Mouse (Mus musculus): ENCODE data around the gene Grik2. TPM values are rescaled to one million over a fixed set of nuclear protein-coding genes. Genes with fewer than 3 reads are reported as not detected.
"Not testable (repeated sequence)": the region's sequence is repeated elsewhere in the genome, so short reads cannot be mapped to it uniquely, and the experiment has no call there.

Gene Grik2
- polyA plus RNA-seq, 1 experiment from 2014 or later, result 32.2 TPM

DNA sequence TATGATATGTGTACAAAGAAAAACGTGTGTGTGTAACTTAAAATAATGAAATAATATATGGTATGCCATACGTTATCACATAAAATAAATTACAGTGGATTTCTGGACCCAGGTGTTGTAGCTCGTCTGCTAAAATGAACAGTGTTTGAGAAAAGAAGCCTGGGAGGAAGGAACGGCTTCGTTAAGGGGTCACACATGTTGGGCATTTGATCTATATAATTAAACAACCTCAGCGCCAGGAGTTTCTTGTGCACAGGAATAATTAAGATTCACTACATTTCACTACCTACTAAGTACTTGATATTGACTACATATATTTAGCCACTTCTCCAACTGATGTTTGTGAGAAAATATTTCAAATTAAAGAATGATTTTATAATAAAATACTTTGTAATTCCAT, 551.2 kb downstream of the Grik2 start:
- H3K9ac ChIP-seq, H3K27ac ChIP-seq: not testable (repeated sequence)
- WGBS, result 34% methylated on average over 6 of the region's 6 CpGs

DNA sequence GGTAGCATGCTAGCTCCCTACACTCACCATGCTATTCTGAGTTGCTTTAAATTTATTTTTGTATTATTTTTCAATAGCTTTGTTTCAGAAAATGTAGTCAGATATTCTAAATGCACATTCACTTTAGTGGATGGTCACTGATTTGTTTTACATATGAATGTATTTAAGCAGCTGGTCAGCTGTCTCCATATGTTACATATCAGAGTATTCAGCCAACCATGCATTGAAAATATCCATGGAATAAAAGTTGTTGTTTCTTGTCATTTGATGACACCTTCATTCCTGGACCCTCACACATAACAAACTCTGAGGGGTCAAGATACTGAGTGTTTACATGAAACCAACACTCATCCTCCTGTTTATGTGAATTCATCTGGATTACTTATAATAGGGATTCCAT, 551.7 kb downstream of the Grik2 start:
- not testable (repeated sequence) for H3K36me3 ChIP-seq; H3K9me3 ChIP-seq; H3K4me2 ChIP-seq; H3K9ac ChIP-seq; H3K4me3 ChIP-seq; H3K27me3 ChIP-seq; H3K27ac ChIP-seq; ATAC-seq (ENCODE audit: low FRiP score); H3K4me1 ChIP-seq (replicated peaks)

More for the DNA sequence above, 551.2 kb downstream of the Grik2 start:
- H3K9me3 ChIP-seq; ATAC-seq (ENCODE audit: low FRiP score); H3K27me3 ChIP-seq; H3K4me2 ChIP-seq; H3K36me3 ChIP-seq; H3K4me1 ChIP-seq (replicated peaks); H3K4me3 ChIP-seq: not testable (repeated sequence)

DNA sequence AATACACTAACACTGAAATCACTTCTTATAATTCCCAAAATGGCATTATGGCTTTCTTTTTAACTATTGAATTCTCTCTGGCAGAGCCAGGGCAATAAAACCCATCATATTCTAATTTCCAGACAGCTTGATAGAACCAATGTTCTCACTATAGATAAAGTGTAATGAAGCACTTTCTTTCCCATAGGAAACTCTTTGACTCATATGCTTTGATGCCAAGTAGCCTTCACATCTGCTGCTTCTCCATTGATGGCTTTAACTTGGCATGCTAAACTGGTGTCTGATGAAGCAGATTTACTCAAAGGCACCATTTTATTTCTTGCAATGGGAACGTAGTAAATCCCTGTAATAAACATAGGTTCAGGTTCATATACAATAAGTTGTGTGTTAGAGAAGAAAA, 568.5 kb downstream of the Grik2 start:
- no peak overlapping the region for H3K27ac ChIP-seq
- H3K27me3 ChIP-seq, result no peaks in the 10 kb centered on the region
- 59% methylated on average over 1 of the region's 1 CpGs for WGBS
- no peak overlapping the region for H3K9ac ChIP-seq
- no peak overlapping the region for H3K4me3 ChIP-seq
- H3K36me3 ChIP-seq, result no peaks in the 10 kb centered on the region
- H3K4me1 ChIP-seq (replicated peaks), result no peaks in the 10 kb centered on the region
- no peaks in the 10 kb centered on the region for H3K9me3 ChIP-seq
- 0 out of 2 replicates have a peak, but pooled peaks have one; percentile 43 for ATAC-seq (ENCODE audit: low FRiP score)
- H3K4me2 ChIP-seq, result no peak overlapping the region

DNA sequence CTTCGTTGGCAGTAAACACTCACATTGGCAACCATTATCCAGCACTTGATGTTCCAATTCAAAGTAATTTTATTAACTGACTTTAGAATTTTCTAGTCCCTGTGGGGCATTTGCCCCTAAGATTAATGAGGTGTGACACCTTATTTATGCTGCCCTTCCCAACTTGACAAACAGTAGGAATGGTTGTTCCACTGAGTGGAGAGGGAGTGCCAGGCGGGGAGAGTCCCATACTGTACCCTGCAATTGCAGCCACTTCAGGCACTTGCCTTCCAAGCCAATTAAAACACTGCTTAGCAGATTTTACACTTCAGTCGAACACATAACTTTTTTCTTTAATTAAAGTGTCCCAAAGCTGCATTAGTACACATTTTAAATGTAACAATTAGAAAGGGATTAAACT, 568.9 kb downstream of the Grik2 start:
- H3K4me2 ChIP-seq, result no peak overlapping the region
- H3K36me3 ChIP-seq, result no peaks in the 10 kb centered on the region
- no peaks in the 10 kb centered on the region for H3K27me3 ChIP-seq
- no peaks in the 10 kb centered on the region for H3K4me1 ChIP-seq (replicated peaks)
- no peaks in the 10 kb centered on the region for H3K9me3 ChIP-seq
- H3K9ac ChIP-seq, result no peak overlapping the region
- no peak overlapping the region for H3K4me3 ChIP-seq
- 49% methylated on average over 3 of the region's 3 CpGs for WGBS
- H3K27ac ChIP-seq, result no peak overlapping the region
- ATAC-seq (ENCODE audit: low FRiP score), result peak; percentile 74

DNA sequence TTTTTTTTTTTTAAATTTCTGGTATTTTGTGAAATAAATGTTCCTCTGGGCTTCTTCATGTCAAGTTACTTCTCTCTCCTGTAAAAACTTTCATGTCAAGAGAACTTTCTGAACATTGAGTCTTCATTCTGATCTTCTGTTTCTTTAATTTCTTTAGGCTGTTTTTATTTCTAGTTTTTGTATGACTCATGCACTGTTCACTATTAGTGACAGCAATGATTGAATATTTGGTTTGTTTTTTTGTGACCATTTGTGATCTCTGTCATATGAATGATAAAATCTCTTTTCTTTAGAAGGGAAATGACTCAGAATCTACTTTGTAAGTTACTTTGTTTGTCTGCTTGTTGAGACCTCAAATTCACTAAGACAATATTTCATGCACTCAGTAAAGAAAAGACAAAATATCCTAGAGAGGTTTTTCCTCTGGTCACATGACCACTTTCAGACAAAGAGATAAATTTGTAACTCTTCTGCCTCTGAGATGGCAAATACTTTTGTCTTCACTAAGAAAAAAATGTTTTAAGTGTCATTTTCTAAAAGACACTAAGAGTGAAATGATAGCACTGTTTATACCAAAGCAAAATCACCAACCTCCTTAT, 596.7 kb downstream of the Grik2 start:
- no peak overlapping the region for H3K4me2 ChIP-seq
- H3K9me3 ChIP-seq, result no peaks in the 10 kb centered on the region
- no peaks in the 10 kb centered on the region for H3K36me3 ChIP-seq
- H3K27me3 ChIP-seq, result no peaks in the 10 kb centered on the region
- no peak overlapping the region for H3K9ac ChIP-seq
- H3K4me1 ChIP-seq (replicated peaks), result no peaks in the 10 kb centered on the region
- no peak overlapping the region for H3K4me3 ChIP-seq
- no peak overlapping the region for H3K27ac ChIP-seq
- no peak for ATAC-seq (ENCODE audit: low FRiP score)

DNA sequence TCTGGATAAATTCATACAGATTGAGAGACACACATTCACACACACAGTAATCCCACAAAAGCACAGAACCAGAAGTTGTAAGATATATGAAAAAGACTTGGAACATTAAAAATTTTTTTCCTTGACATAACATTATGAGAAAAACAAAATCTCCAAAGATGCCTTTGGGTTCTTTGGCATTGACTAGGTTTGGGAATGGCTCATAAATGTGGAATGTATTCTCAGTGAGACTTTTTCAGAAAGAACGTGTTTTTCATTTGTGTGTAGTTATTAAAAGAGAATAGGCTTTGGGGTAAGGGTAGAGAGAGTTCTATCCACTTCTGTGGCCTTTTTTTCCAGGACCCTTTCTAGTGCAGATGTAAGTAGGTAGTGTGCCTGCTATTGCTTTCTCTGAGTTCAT, 597.3 kb downstream of the Grik2 start:
- H3K27ac ChIP-seq, result no peak overlapping the region
- ATAC-seq (ENCODE audit: low FRiP score), result no peak
- H3K4me3 ChIP-seq, result no peak overlapping the region
- H3K9me3 ChIP-seq, result no peaks in the 10 kb centered on the region
- no peaks in the 10 kb centered on the region for H3K27me3 ChIP-seq
- H3K4me1 ChIP-seq (replicated peaks), result no peaks in the 10 kb centered on the region
- H3K9ac ChIP-seq, result no peak overlapping the region
- no peak overlapping the region for H3K4me2 ChIP-seq
- H3K36me3 ChIP-seq, result no peaks in the 10 kb centered on the region
- WGBS, result 82% methylated on average over 1 of the region's 1 CpGs

DNA sequence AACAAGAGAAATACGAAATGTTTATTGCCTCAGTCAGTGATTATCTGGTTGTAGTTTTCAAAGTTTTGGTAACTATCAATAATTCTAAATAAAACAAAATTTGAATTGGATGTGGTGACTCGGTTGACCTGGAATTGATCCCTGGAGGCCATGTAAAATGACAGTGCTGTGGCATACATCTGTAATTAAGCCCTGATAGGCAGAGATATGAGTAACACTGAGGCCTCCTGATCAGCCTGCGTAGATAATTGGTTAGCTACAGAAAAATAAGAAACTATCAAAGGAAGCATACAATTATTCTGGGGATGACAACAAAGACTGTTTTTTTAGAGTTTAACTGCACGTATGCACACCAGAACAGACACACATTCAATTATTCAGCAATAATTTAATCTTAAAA, 634.4 kb downstream of the Grik2 start:
- H3K4me3 ChIP-seq, result no peak overlapping the region
- WGBS, result 57% methylated on average over 4 of the region's 4 CpGs
- H3K27me3 ChIP-seq, result no peaks in the 10 kb centered on the region
- H3K4me1 ChIP-seq (replicated peaks), result no peaks in the 10 kb centered on the region
- no peak overlapping the region for H3K4me2 ChIP-seq
- H3K9ac ChIP-seq, result no peak overlapping the region
- H3K9me3 ChIP-seq, result no peaks in the 10 kb centered on the region
- no peak overlapping the region for H3K27ac ChIP-seq
- ATAC-seq (ENCODE audit: low FRiP score), result no peak
- no peaks in the 10 kb centered on the region for H3K36me3 ChIP-seq

DNA sequence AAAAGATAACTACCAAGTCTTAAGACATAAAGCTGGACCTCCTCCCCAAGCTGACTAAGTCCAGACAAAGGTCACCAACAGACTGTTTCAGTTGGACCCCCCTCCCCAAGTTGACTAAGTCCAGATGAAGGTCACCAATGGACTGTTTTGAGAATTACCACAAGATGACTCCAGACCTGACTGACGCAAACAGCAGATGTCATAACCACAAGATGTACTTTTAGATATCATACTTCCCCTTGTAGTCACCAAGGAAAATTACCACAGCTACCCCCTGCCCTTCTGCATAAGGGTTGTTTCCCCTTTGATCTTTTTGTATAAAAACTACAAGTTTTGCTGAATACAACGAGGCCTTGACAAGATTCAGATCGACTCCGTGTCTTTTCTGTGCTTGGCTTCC, 637.1 kb downstream of the Grik2 start:
- not testable (repeated sequence) for H3K27ac ChIP-seq; H3K4me3 ChIP-seq; H3K9me3 ChIP-seq; ATAC-seq (ENCODE audit: low FRiP score); H3K4me2 ChIP-seq; H3K36me3 ChIP-seq; H3K4me1 ChIP-seq (replicated peaks); H3K9ac ChIP-seq; H3K27me3 ChIP-seq
- WGBS, result 90% methylated on average over 4 of the region's 4 CpGs

DNA sequence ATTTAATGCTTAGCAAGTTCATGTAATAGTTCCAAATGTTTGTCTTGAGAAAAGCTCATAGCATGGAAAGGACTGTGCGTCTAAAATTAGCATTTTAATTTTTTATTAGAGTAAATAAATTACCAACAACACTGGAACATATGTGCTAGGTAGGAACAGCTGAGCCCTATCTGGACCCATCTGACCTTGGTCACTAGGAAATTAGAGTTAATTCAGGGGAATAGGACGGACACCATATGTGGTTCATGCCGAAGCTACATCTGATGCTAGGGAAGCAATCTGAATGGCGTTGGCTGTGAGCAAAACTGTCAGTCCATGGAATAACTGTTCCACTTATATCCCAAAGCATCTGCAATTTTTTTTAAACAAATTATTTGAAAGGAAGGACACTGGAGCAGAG, 638.9 kb downstream of the Grik2 start:
- ATAC-seq (ENCODE audit: low FRiP score), result 0 out of 2 replicates have a peak, but pooled peaks have one; percentile 71
- no peak overlapping the region for H3K9ac ChIP-seq
- H3K4me2 ChIP-seq, result no peak overlapping the region
- no peak overlapping the region for H3K4me3 ChIP-seq
- no peak overlapping the region for H3K27ac ChIP-seq
- WGBS, result 36% methylated on average over 4 of the region's 4 CpGs
- no peaks in the 10 kb centered on the region for H3K9me3 ChIP-seq
- H3K27me3 ChIP-seq, result no peaks in the 10 kb centered on the region
- H3K4me1 ChIP-seq (replicated peaks), result no peaks in the 10 kb centered on the region
- H3K36me3 ChIP-seq, result no peaks in the 10 kb centered on the region

DNA sequence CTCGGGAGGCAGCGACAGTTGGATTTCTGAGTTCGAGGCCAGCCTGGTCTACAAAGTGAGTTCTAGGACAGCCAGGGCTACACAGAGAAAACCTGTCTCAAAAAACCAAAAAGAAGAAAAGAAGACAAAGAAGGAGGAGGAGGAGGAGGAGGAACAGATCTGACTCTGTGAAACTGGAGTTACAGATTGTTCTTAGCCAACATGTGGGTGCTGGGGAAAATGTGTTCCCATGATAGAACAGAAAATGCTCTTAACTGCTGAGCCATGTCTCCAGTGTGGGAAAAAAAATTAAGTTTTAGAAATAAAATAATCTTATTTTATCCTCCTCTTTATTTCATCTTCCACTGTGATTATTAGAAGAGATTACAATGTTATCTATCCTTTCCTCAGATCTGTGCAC, 645.9 kb downstream of the Grik2 start:
- H3K36me3 ChIP-seq, result no peaks in the 10 kb centered on the region
- H3K9ac ChIP-seq, result no peak overlapping the region
- WGBS, result 96% methylated on average over 3 of the region's 3 CpGs
- no peaks in the 10 kb centered on the region for H3K9me3 ChIP-seq
- H3K4me2 ChIP-seq, result no peak overlapping the region
- no peaks in the 10 kb centered on the region for H3K4me1 ChIP-seq (replicated peaks)
- H3K27ac ChIP-seq, result no peak overlapping the region
- no peaks in the 10 kb centered on the region for H3K27me3 ChIP-seq
- no peak overlapping the region for H3K4me3 ChIP-seq
- ATAC-seq (ENCODE audit: low FRiP score), result no peak

DNA sequence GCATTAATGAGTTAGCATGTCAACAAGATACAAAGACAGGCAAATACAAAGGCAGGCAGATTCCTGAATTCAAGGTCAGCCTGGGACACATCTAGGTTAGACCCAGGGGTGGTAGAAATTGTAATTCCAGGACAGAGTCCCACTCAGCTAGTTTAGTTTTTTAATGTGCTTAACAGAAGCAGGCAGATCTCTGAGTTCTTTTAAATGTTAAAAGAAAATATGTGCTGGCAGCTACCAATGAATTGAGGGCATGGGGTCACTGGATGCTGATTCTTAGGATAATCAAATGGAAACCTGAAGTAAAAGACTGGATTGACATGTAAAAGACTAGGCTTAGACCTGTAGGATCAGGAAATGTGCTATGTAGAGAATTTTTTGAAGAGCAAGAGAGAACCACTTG, 651.8 kb downstream of the Grik2 start:
- no peak overlapping the region for H3K9ac ChIP-seq
- no peaks in the 10 kb centered on the region for H3K27me3 ChIP-seq
- ATAC-seq (ENCODE audit: low FRiP score), result no peak
- H3K4me3 ChIP-seq, result no peak overlapping the region
- H3K4me1 ChIP-seq (replicated peaks), result no peaks in the 10 kb centered on the region
- no peak overlapping the region for H3K27ac ChIP-seq
- H3K4me2 ChIP-seq, result no peak overlapping the region
- no peaks in the 10 kb centered on the region for H3K36me3 ChIP-seq
- H3K9me3 ChIP-seq, result no peaks in the 10 kb centered on the region

DNA sequence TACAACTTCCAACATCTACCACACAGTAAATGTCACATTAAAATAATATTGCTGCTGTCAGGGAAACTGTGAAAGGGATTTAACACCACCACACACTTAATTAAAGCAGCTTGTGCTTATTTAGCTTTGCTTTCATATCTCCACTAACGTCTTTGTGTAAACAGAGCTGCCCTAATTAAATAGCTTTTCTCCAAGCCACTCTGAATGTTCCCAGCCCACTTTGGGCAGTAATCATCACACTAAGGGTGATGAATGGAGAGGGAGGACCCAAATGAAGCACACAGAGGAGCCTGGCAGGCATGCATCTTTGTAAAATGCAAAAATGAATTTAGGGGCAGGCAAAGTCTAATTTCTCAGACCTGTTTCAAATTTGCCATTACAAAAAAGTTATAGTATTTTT, 657.3 kb downstream of the Grik2 start:
- no peak overlapping the region for H3K4me3 ChIP-seq
- no peaks in the 10 kb centered on the region for H3K4me1 ChIP-seq (replicated peaks)
- H3K27me3 ChIP-seq, result no peaks in the 10 kb centered on the region
- ATAC-seq (ENCODE audit: low FRiP score), result no peak
- H3K9me3 ChIP-seq, result no peaks in the 10 kb centered on the region
- H3K9ac ChIP-seq, result no peak overlapping the region
- no peak overlapping the region for H3K27ac ChIP-seq
- H3K36me3 ChIP-seq, result no peaks in the 10 kb centered on the region
- no peak overlapping the region for H3K4me2 ChIP-seq
- 7% methylated on average over 1 of the region's 1 CpGs for WGBS

DNA sequence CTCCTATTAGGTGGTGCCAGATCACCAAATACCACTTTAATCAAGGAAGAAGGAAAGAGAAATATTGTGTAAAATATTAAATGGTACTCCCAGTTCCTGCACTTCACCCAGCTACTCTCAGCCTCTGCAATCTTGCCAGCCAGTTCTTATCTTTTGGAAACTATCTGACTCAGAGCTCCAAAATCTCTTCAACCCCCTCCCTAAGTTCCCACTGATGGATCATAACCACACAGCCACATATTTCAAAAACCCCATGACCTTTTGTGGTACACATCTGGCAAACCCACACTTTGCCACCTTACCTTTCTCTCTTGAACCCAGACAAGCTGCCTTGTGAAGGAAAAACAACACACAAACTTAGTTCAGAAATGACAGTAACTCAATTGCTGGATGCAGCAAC, 738.2 kb downstream of the Grik2 start:
- Histone ChIP-seq H3K4me3 (no peak overlapping the region), H3K9me3 (no peaks in the 10 kb centered on the region), H3K4me1 (replicated peaks) (no peaks in the 10 kb centered on the region), H3K4me2 (no peak overlapping the region), H3K9ac (no peak overlapping the region), H3K27me3 (no peaks in the 10 kb centered on the region), H3K27ac (no peak overlapping the region), H3K36me3 (no peaks in the 10 kb centered on the region)
- ATAC-seq (ENCODE audit: low FRiP score), result no peak

DNA sequence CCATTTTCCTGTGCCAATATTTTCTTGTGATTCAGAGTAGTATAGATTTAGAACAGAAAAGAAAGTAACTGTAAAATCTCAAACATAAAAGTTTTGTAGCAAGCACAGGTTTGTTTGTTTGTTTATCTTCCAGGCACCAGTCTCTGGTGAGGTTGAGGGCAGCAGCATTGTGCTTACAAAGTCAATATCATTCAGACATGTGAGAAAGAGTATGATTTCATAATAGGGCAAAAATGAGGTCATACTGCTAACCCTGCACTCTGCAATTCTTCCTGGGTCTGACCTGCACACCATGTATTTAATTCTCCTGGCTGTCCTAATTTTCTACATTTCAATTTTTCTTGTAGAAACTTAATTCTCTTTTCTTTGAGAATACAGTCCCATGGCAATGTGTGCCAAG, 739.2 kb downstream of the Grik2 start:
- Histone ChIP-seq H3K4me1 (replicated peaks) (no peaks in the 10 kb centered on the region), H3K4me3 (no peak overlapping the region), H3K27me3 (no peaks in the 10 kb centered on the region), H3K9me3 (no peaks in the 10 kb centered on the region), H3K27ac (no peak overlapping the region), H3K36me3 (no peaks in the 10 kb centered on the region), H3K9ac (no peak overlapping the region), H3K4me2 (no peak overlapping the region)
- no peak for ATAC-seq (ENCODE audit: low FRiP score)

Measured in hindbrain, embryonic 13.5 days (tissue).